Mouse (Mus musculus) spleen, adult 12 weeks (tissue): ENCODE results near the gene Lrrc8b.

ENCODE experiments used
- DNase-seq: peaks from one replicate; pipeline ENCODE4 v3.0.0; 2022; ENCODE audit warnings: low spot score

Lrrc8b gene

GRCm38 (mm10) chr5:105418851-105419250 is 3.3 kb downstream of the Lrrc8b start:
- DNase-seq = no peak

GRCm38 (mm10) chr5:105425587-105425986 is 10.0 kb downstream of the Lrrc8b start:
- DNase-seq = no peak

- DNase-seq = no peak
Measured at GRCm38 (mm10) chr5:105427326-105427725, 11.8 kb downstream of the Lrrc8b start.

- DNase-seq = no peak
Measured at GRCm38 (mm10) chr5:105428265-105428974, 12.8 kb downstream of the Lrrc8b start.

- DNase-seq = no peak
Measured at GRCm38 (mm10) chr5:105430148-105430547, 14.6 kb downstream of the Lrrc8b start.

- DNase-seq = no peak
Measured at GRCm38 (mm10) chr5:105439608-105440007, 24.0 kb downstream of the Lrrc8b start.

GRCm38 (mm10) chr5:105440992-105441535 is 25.5 kb downstream of the Lrrc8b start:
- no peak for DNase-seq

- no peak for DNase-seq
Measured at GRCm38 (mm10) chr5:105442212-105443000, 26.8 kb downstream of the Lrrc8b start.

- DNase-seq = peak; percentile 14
Measured at GRCm38 (mm10) chr5:105443057-105443815, 27.7 kb downstream of the Lrrc8b start.

GRCm38 (mm10) chr5:105445686-105446085 is 30.1 kb downstream of the Lrrc8b start:
- DNase-seq = no peak

GRCm38 (mm10) chr5:105454105-105454504 is 38.5 kb downstream of the Lrrc8b start:
- DNase-seq = no peak

GRCm38 (mm10) chr5:105459077-105459476 is 43.5 kb downstream of the Lrrc8b start:
- no peak for DNase-seq

GRCm38 (mm10) chr5:105460551-105460950 is 45.0 kb downstream of the Lrrc8b start:
- DNase-seq = no peak

GRCm38 (mm10) chr5:105461076-105461475 is 45.5 kb downstream of the Lrrc8b start:
- DNase-seq = no peak

- DNase-seq = no peak
Measured at GRCm38 (mm10) chr5:105464671-105465070, 49.1 kb downstream of the Lrrc8b start.

- no peak for DNase-seq
Measured at GRCm38 (mm10) chr5:105465550-105465949, 50.0 kb downstream of the Lrrc8b start.

- DNase-seq = no peak
Measured at GRCm38 (mm10) chr5:105466471-105466902, 50.9 kb downstream of the Lrrc8b start.

GRCm38 (mm10) chr5:105467271-105467670 is 51.7 kb downstream of the Lrrc8b start:
- DNase-seq = no peak

- no peak for DNase-seq
Measured at GRCm38 (mm10) chr5:105472983-105473705, 57.6 kb downstream of the Lrrc8b start.

- DNase-seq = no peak
Measured at GRCm38 (mm10) chr5:105477527-105477926, 62.0 kb downstream of the Lrrc8b start.

- no peak for DNase-seq
Measured at GRCm38 (mm10) chr5:105479673-105480072, 64.1 kb downstream of the Lrrc8b start.

- no peak for DNase-seq
Measured at GRCm38 (mm10) chr5:105480561-105480960, 65.0 kb downstream of the Lrrc8b start.
